Mouse (Mus musculus): ENCODE data around the gene Pitpnc1. TPM values are rescaled to one million over a fixed set of nuclear protein-coding genes. Genes with fewer than 3 reads are reported as not detected.

Pitpnc1 gene
- total RNA-seq, 2 experiments from 2014 or later = 65.1 to 72.6 TPM

GRCm38 (mm10) chr11:107469031-107469522, 1.4 kb downstream of the Pitpnc1 start:
- intact Hi-C loops (cut with DNase I) = loop anchor here (2.0 to 5.0 kb wide), 3 partner anchors 50 to 132 kb away; no protein-coding TSS in a partner anchor
- peak; percentile 63 for DNase-seq (ENCODE audit: low spot score)

GRCm38 (mm10) chr11:107468252-107469030, 2.1 kb downstream of the Pitpnc1 start:
- intact Hi-C loops (cut with DNase I) = loop anchor here (2.0 to 5.0 kb wide), 3 partner anchors 50 to 131 kb away; no protein-coding TSS in a partner anchor
- DNase-seq (ENCODE audit: low spot score) = no peak

- no peak for DNase-seq (ENCODE audit: low spot score)
- intact Hi-C loops (cut with DNase I) = loop anchor here (2.0 to 5.0 kb wide), 2 partner anchors 86 to 130 kb away; no protein-coding TSS in a partner anchor
Measured at GRCm38 (mm10) chr11:107466611-107467391, 3.7 kb downstream of the Pitpnc1 start.

- DNase-seq (ENCODE audit: low spot score) = no peak
- intact Hi-C loops (cut with DNase I) = loop anchor here (2.0 to 5.0 kb wide), 3 partner anchors 15 to 129 kb away; no protein-coding TSS in a partner anchor
Measured at GRCm38 (mm10) chr11:107465969-107466368, 4.5 kb downstream of the Pitpnc1 start.

- intact Hi-C loops (cut with DNase I) = loop anchor here (2.0 to 5.0 kb wide), 2 partner anchors 14 to 128 kb away; no protein-coding TSS in a partner anchor
- DNase-seq (ENCODE audit: low spot score) = no peak
Measured at GRCm38 (mm10) chr11:107465041-107465440, 5.5 kb downstream of the Pitpnc1 start.

- DNase-seq (ENCODE audit: low spot score) = no peak
- intact Hi-C loops (cut with DNase I) = loop anchor here (2.0 kb wide), 1 partner anchor 13 kb away; no protein-coding TSS in a partner anchor
Measured at GRCm38 (mm10) chr11:107464141-107464540, 6.4 kb downstream of the Pitpnc1 start.

GRCm38 (mm10) chr11:107463251-107463681, 7.2 kb downstream of the Pitpnc1 start:
- intact Hi-C loops (cut with DNase I) = no loop called here
- no peak for DNase-seq (ENCODE audit: low spot score)

GRCm38 (mm10) chr11:107462478-107462877, 8.0 kb downstream of the Pitpnc1 start:
- intact Hi-C loops (cut with DNase I) = no loop called here
- DNase-seq (ENCODE audit: low spot score) = no peak

- no peak for DNase-seq (ENCODE audit: low spot score)
- intact Hi-C loops (cut with DNase I) = no loop called here
Measured at GRCm38 (mm10) chr11:107459828-107460227, 10.7 kb downstream of the Pitpnc1 start.

GRCm38 (mm10) chr11:107458986-107459385, 11.5 kb downstream of the Pitpnc1 start:
- no peak for DNase-seq (ENCODE audit: low spot score)
- intact Hi-C loops (cut with DNase I) = no loop called here

GRCm38 (mm10) chr11:107458286-107458685, 12.2 kb downstream of the Pitpnc1 start:
- no peak for DNase-seq (ENCODE audit: low spot score)
- intact Hi-C loops (cut with DNase I) = no loop called here

- no peak for DNase-seq (ENCODE audit: low spot score)
- intact Hi-C loops (cut with DNase I) = no loop called here
Measured at GRCm38 (mm10) chr11:107457282-107457681, 13.2 kb downstream of the Pitpnc1 start.

- no peak for DNase-seq (ENCODE audit: low spot score)
- intact Hi-C loops (cut with DNase I) = no loop called here
Measured at GRCm38 (mm10) chr11:107454546-107455462, 15.7 kb downstream of the Pitpnc1 start.

- intact Hi-C loops (cut with DNase I) = no loop called here
- DNase-seq (ENCODE audit: low spot score) = no peak
Measured at GRCm38 (mm10) chr11:107452053-107452452, 18.4 kb downstream of the Pitpnc1 start.

GRCm38 (mm10) chr11:107451106-107451505, 19.4 kb downstream of the Pitpnc1 start:
- intact Hi-C loops (cut with DNase I) = loop anchor here (2.0 kb wide), 2 partner anchors 14 to 28 kb away; no protein-coding TSS in a partner anchor
- DNase-seq (ENCODE audit: low spot score) = no peak

- intact Hi-C loops (cut with DNase I) = loop anchor here (2.0 kb wide), 2 partner anchors 15 to 27 kb away; no protein-coding TSS in a partner anchor
- DNase-seq (ENCODE audit: low spot score) = no peak
Measured at GRCm38 (mm10) chr11:107450097-107450496, 20.4 kb downstream of the Pitpnc1 start.

GRCm38 (mm10) chr11:107449169-107449910, 21.2 kb downstream of the Pitpnc1 start:
- DNase-seq (ENCODE audit: low spot score) = no peak
- intact Hi-C loops (cut with DNase I) = loop anchor here (5.0 kb wide), 1 partner anchor 112 kb away; no protein-coding TSS in a partner anchor

GRCm38 (mm10) chr11:107447915-107448314, 22.6 kb downstream of the Pitpnc1 start:
- DNase-seq (ENCODE audit: low spot score) = no peak
- intact Hi-C loops (cut with DNase I) = loop anchor here (5.0 kb wide), 1 partner anchor 111 kb away; no protein-coding TSS in a partner anchor
